Mouse (Mus musculus): ENCODE measurements at regions not wholly inside any gene's neighbourhood (a gene's known extent, or its start where the extent isn't known, plus 50 kb on each side); places are given as distances from the start of the nearest gene placed in this dataset.

DNA sequence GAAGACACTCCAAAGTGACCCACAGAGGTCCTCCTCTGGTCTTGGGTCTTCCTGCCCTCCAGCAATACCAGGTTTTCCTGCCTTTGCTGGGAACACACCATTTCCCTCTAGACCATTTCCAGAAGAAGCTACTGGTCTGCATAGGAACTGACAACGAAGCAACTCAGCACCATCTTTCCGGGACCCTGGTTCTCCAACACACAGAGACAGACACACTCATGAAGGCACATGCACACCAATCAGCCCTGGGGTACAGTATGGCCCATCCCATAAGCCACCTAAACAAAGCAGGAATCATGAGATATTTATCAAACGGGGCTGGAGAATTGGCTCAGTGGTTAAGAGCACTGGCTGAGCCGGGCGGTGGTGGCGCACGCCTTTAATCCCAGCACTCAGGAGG lies 80.4 kb upstream of the Calm2 start:
- Histone ChIP-seq H3K27ac (ENCODE audit: low read depth, low read length) (no peak overlapping the region), H3K27me3 (ENCODE audit: control insufficient read depth, insufficient read depth, low read length) (no peaks in the 10 kb centered on the region), H3K9ac (ENCODE audit: low read depth, low read length) (no peak overlapping the region), H3K9me3 (replicated peaks; ENCODE audit: control insufficient read depth, low read length) (no peaks in the 10 kb centered on the region), H3K36me3 (ENCODE audit: control insufficient read depth, insufficient read depth, low read length) (no peaks in the 10 kb centered on the region), H3K4me2 (no peak overlapping the region), H3K4me3 (ENCODE audit: low read depth, low read length) (no peak overlapping the region), H3K4me1 (ENCODE audit: control insufficient read depth, insufficient read depth, low read length) (peaks cover 34% of the 10 kb centered on the region)
- no peak for ATAC-seq (replicated peaks; ENCODE audit: insufficient number of reproducible peaks, low FRiP score, low TSS enrichment)
- WGBS (ENCODE audit: insufficient replicate concordance), result 91% methylated on average over 7 of the region's 7 CpGs

DNA sequence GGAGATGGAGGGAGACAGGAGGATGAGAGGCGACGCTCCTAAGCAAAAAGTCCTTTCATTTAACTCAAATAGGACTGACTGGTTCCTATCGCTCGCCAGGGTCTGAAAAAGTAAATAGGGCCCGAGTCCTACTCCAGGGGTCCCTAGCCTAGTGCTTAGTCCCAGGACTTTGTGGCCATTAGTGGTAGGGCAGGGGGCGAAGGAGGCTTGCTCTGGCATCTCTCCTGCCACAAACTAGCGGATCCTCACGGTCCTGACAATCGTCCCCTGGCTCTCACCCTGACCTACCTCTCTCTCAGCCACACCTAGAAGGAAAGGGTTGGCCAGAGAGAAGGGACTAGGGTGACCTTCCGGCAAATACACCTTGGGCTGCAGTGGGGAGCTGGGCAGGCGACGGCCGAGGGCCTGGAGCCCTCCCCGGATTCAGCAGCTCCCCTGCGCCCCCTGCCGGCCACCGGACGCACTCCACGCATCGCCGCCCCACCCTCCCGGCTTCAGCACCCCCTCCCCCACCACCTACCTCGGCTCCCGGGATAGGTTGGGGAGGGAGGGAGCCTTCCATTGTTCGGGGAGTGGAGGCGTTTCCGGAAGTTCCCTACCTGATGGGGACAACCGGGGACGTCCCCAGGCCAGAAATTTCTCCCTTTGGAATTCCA lies 83.6 kb upstream of the Calm2 start:
- H3K4me1 ChIP-seq (ENCODE audit: control insufficient read depth, insufficient read depth, low read length), result peaks cover 20% of the 10 kb centered on the region
- peak overlapping the region; percentile 43 for H3K9ac ChIP-seq (ENCODE audit: low read depth, low read length)
- H3K9me3 ChIP-seq (replicated peaks; ENCODE audit: control insufficient read depth, low read length), result no peaks in the 10 kb centered on the region
- WGBS (ENCODE audit: insufficient replicate concordance), result 13% methylated on average over 29 of the region's 29 CpGs
- peak; percentile 69 for ATAC-seq (replicated peaks; ENCODE audit: insufficient number of reproducible peaks, low FRiP score, low TSS enrichment)
- H3K27ac ChIP-seq (ENCODE audit: low read depth, low read length), result peak overlapping the region; percentile 79; the same call in 1 of the 2 replicates
- H3K36me3 ChIP-seq (ENCODE audit: control insufficient read depth, insufficient read depth, low read length), result no peaks in the 10 kb centered on the region
- no peaks in the 10 kb centered on the region for H3K27me3 ChIP-seq (ENCODE audit: control insufficient read depth, insufficient read depth, low read length)
- H3K4me3 ChIP-seq (ENCODE audit: low read depth, low read length), result peak overlapping the region; percentile 38
- peak overlapping the region; percentile 75 for H3K4me2 ChIP-seq

- H3K4me3 ChIP-seq (ENCODE audit: low read depth, low read length), result peak overlapping the region; percentile 38
- H3K9ac ChIP-seq (ENCODE audit: low read depth, low read length), result peak overlapping the region; percentile 43
- H3K9me3 ChIP-seq (replicated peaks; ENCODE audit: control insufficient read depth, low read length), result no peaks in the 10 kb centered on the region
- no peaks in the 10 kb centered on the region for H3K27me3 ChIP-seq (ENCODE audit: control insufficient read depth, insufficient read depth, low read length)
- peak overlapping the region; percentile 75 for H3K4me2 ChIP-seq
- 2% methylated on average over 17 of the region's 17 CpGs for WGBS (ENCODE audit: insufficient replicate concordance)
- ATAC-seq (replicated peaks; ENCODE audit: insufficient number of reproducible peaks, low FRiP score, low TSS enrichment), result 0 out of 2 replicates have a peak, but pooled peaks have one; percentile 11
- H3K27ac ChIP-seq (ENCODE audit: low read depth, low read length), result peak overlapping the region; percentile 79
- H3K4me1 ChIP-seq (ENCODE audit: control insufficient read depth, insufficient read depth, low read length), result peaks cover 20% of the 10 kb centered on the region
- no peaks in the 10 kb centered on the region for H3K36me3 ChIP-seq (ENCODE audit: control insufficient read depth, insufficient read depth, low read length)
Measured at GRCm38 (mm10) chr17:87530818-87531410, 84.2 kb upstream of the Calm2 start.

GRCm38 (mm10) chr17:87531411-87532157 lies 84.8 kb upstream of the Calm2 start:
- Histone ChIP-seq H3K9ac (ENCODE audit: low read depth, low read length) (peak overlapping the region; percentile 43), H3K27me3 (ENCODE audit: control insufficient read depth, insufficient read depth, low read length) (no peaks in the 10 kb centered on the region), H3K36me3 (ENCODE audit: control insufficient read depth, insufficient read depth, low read length) (no peaks in the 10 kb centered on the region), H3K9me3 (replicated peaks; ENCODE audit: control insufficient read depth, low read length) (no peaks in the 10 kb centered on the region), H3K27ac (ENCODE audit: low read depth, low read length) (peak overlapping the region; percentile 79), H3K4me3 (ENCODE audit: low read depth, low read length) (peak overlapping the region; percentile 38), H3K4me2 (peak overlapping the region; percentile 75), H3K4me1 (ENCODE audit: control insufficient read depth, insufficient read depth, low read length) (peaks cover 20% of the 10 kb centered on the region)
- no peak; the same call in 1 of the 2 replicates for ATAC-seq (replicated peaks; ENCODE audit: insufficient number of reproducible peaks, low FRiP score, low TSS enrichment)
- WGBS (ENCODE audit: insufficient replicate concordance), result 2% methylated on average over 21 of the region's 21 CpGs

GRCm38 (mm10) chr17:87532158-87532545 lies 85.4 kb upstream of the Calm2 start:
- peak overlapping the region; percentile 79 for H3K27ac ChIP-seq (ENCODE audit: low read depth, low read length)
- H3K9me3 ChIP-seq (replicated peaks; ENCODE audit: control insufficient read depth, low read length), result no peaks in the 10 kb centered on the region
- WGBS (ENCODE audit: insufficient replicate concordance), result 3% methylated on average over 9 of the region's 9 CpGs
- H3K27me3 ChIP-seq (ENCODE audit: control insufficient read depth, insufficient read depth, low read length), result no peaks in the 10 kb centered on the region
- peak overlapping the region; percentile 38 for H3K4me3 ChIP-seq (ENCODE audit: low read depth, low read length)
- peak overlapping the region; percentile 43; the same call in 1 of the 2 replicates for H3K9ac ChIP-seq (ENCODE audit: low read depth, low read length)
- peak overlapping the region; percentile 75 for H3K4me2 ChIP-seq
- peaks cover 20% of the 10 kb centered on the region for H3K4me1 ChIP-seq (ENCODE audit: control insufficient read depth, insufficient read depth, low read length)
- no peaks in the 10 kb centered on the region for H3K36me3 ChIP-seq (ENCODE audit: control insufficient read depth, insufficient read depth, low read length)
- no peak for ATAC-seq (replicated peaks; ENCODE audit: insufficient number of reproducible peaks, low FRiP score, low TSS enrichment)

DNA sequence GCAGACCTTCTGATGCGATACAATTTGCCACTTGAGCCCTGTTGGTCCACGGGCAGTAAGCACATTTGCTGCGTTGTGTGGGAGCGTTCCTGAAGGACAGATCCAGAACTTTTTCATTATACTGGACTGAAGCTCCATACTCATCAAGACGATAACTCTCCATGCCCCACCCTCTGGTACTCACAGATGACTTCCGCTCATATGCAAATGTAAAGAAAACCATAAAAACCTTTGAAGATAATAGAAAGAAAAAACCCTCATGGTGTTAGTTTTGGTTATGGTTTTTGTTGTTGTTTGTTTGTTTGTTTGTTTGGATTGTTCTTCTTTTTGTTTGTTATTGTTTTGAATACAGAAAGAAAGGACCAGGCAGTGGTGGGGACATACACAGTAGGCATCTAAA lies 86.0 kb upstream of the Calm2 start:
- peaks cover 20% of the 10 kb centered on the region for H3K4me1 ChIP-seq (ENCODE audit: control insufficient read depth, insufficient read depth, low read length)
- H3K36me3 ChIP-seq (ENCODE audit: control insufficient read depth, insufficient read depth, low read length), result no peaks in the 10 kb centered on the region
- 31% methylated on average over 6 of the region's 6 CpGs for WGBS (ENCODE audit: insufficient replicate concordance)
- ATAC-seq (replicated peaks; ENCODE audit: insufficient number of reproducible peaks, low FRiP score, low TSS enrichment), result no peak
- peak overlapping the region; percentile 79 for H3K27ac ChIP-seq (ENCODE audit: low read depth, low read length)
- no peaks in the 10 kb centered on the region for H3K9me3 ChIP-seq (replicated peaks; ENCODE audit: control insufficient read depth, low read length)
- 0 out of 2 replicates have a peak overlapping the region, but pooled peaks have one; percentile 43 for H3K9ac ChIP-seq (ENCODE audit: low read depth, low read length)
- H3K4me2 ChIP-seq, result peak overlapping the region; percentile 75
- no peaks in the 10 kb centered on the region for H3K27me3 ChIP-seq (ENCODE audit: control insufficient read depth, insufficient read depth, low read length)
- H3K4me3 ChIP-seq (ENCODE audit: low read depth, low read length), result peak overlapping the region; percentile 38; the same call in 1 of the 2 replicates

GRCm38 (mm10) chr17:87549568-87549967 lies 86.2 kb upstream of the Epcam start:
- Histone ChIP-seq H3K4me3 (ENCODE audit: low read depth, low read length) (no peak overlapping the region), H3K27me3 (ENCODE audit: control insufficient read depth, insufficient read depth, low read length) (no peaks in the 10 kb centered on the region), H3K4me2 (no peak overlapping the region), H3K4me1 (ENCODE audit: control insufficient read depth, insufficient read depth, low read length) (no peaks in the 10 kb centered on the region), H3K27ac (ENCODE audit: low read depth, low read length) (no peak overlapping the region), H3K36me3 (ENCODE audit: control insufficient read depth, insufficient read depth, low read length) (no peaks in the 10 kb centered on the region), H3K9ac (ENCODE audit: low read depth, low read length) (no peak overlapping the region), H3K9me3 (replicated peaks; ENCODE audit: control insufficient read depth, low read length) (no peaks in the 10 kb centered on the region)
- ATAC-seq (replicated peaks; ENCODE audit: insufficient number of reproducible peaks, low FRiP score, low TSS enrichment), result no peak
- WGBS (ENCODE audit: insufficient replicate concordance), result 51% methylated on average over 6 of the region's 6 CpGs

GRCm38 (mm10) chr17:87550518-87551164 lies 85.1 kb upstream of the Epcam start:
- H3K36me3 ChIP-seq (ENCODE audit: control insufficient read depth, insufficient read depth, low read length), result no peaks in the 10 kb centered on the region
- H3K4me2 ChIP-seq, result no peak overlapping the region
- no peak for ATAC-seq (replicated peaks; ENCODE audit: insufficient number of reproducible peaks, low FRiP score, low TSS enrichment)
- H3K27ac ChIP-seq (ENCODE audit: low read depth, low read length), result no peak overlapping the region
- H3K4me3 ChIP-seq (ENCODE audit: low read depth, low read length), result no peak overlapping the region
- no peaks in the 10 kb centered on the region for H3K9me3 ChIP-seq (replicated peaks; ENCODE audit: control insufficient read depth, low read length)
- WGBS (ENCODE audit: insufficient replicate concordance), result 60% methylated on average over 13 of the region's 13 CpGs
- no peak overlapping the region for H3K9ac ChIP-seq (ENCODE audit: low read depth, low read length)
- no peaks in the 10 kb centered on the region for H3K4me1 ChIP-seq (ENCODE audit: control insufficient read depth, insufficient read depth, low read length)
- H3K27me3 ChIP-seq (ENCODE audit: control insufficient read depth, insufficient read depth, low read length), result no peaks in the 10 kb centered on the region

Data from heart, embryonic 11.5 days (tissue).